Mouse (Mus musculus): ENCODE data around the gene Selenov.
"Not testable (repeated sequence)": the region's sequence is repeated elsewhere in the genome, so short reads cannot be mapped to it uniquely, and the experiment has no call there.

The Selenov gene

GRCm38 (mm10) chr7:28290165-28290564 is 821 bp downstream of the Selenov start:
- peak; percentile 61 for DNase-seq

DNA sequence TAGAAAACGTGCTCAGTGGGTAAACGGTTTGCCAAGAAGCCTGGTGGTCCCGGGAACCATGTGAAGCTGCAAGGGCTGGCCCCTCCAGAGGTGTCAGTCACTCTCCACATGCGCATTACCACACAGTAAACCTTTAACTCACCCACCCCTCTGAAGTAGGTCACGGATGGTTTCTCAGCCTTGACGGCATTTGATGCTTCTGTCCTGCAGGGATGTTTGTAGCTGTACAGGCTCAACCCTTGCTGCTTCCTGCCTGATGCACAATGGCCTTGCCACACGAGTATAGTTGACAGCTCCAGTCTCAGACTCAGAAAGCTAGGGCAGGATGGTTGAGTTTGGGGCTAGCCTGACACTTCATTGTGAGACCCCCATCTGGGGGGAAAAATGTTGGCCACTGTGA is 10.4 kb downstream of the Selenov start:
- DNase-seq = no peak

- DNase-seq = no peak
These were observed 12.7 kb downstream of the Selenov start for GRCm38 (mm10) chr7:28278279-28278652.

DNA sequence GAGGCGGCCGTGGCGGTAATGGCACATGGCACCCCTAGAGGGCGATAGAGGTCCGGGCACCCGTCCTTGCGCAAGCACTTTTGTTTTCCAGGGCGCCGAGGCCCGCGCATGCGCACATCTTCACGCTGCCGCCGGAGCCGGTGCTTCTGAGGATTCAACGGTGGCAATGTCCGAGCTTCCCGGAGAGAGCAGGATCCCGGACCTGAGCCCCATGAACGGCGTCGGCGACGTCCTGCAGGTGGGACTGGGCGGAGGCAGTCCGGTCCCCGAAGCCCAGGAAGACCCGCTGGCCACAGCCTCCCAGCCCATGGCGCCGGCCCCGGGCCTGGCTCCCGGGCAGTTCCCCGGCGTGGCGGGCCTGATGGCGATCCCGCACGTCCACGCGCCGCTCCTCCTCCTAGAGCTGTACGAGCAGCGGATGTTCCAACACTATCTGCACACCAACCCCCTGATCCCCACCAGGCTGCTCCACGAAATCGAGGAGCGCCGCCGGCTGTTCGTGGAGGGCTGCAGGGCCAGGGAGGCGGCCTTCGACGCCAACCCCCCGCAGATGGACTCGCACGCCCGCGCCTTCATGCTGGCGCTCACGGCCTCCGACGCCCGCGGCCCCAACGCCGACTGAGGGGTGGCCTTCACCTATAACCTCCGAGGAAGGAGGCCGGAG is 13.2 kb downstream of the Selenov start, which contains the start of gene Eid2b:
Gene Eid2b (plus strand): TSS at position 125 of the 664 bp plus-strand sequence.
- peak; percentile 93 for DNase-seq

DNA sequence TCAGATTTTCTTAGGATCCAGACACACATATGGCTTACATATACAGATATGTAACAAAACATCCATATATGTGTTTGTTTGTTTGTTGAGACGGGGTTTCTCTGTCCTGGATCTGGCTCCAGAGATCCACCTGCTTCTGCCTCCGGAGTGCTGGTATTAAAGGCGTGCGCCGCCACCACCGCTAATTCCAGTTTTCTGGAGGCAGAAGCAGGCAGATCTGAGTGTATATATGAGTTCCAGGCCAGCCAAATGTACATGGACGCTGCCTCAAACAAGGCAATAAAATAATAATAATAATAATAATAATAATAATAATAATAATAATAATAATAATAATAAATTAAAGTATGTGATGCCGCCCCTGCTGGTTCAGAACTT is 13.8 kb downstream of the Selenov start:
- no peak for DNase-seq

DNA sequence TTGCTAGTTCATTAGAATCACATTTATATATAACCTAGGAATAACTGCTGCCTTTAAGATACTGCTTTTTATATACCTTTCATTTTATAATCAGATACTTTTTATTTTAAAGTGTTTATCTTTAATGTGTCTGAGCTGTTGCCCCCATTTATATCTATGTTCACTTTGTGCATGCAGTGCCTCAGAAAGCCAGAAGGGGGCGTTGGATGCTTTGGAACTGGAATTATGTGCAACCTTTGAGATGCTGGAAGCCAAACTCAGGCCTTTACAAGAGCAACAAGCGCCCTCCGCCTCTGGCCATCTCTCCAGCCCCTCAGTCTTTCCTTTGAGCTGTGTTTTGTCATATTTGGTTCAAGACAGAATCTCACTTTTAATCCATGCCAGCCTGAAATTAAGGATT is 19.2 kb downstream of the Selenov start:
- DNase-seq = no peak

DNA sequence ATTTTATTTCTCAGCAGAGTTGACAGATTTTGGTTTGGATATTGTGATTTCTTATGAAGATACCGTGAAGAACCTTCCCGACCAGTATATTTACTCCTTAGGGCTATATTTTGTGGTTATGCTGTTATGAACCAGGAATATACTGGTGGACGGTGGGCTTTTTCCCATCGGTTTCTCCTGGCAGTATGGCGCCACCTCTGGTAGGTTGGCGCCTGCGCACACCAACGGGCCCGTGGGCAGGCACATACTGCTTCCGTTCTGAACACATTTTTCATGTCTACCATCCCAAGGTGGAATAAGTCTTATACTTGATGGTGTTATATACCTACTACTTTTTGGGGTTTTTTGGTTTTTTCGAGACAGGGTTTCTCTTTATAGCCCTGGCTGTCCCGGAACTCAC is 21.6 kb downstream of the Selenov start:
- DNase-seq = no peak

DNA sequence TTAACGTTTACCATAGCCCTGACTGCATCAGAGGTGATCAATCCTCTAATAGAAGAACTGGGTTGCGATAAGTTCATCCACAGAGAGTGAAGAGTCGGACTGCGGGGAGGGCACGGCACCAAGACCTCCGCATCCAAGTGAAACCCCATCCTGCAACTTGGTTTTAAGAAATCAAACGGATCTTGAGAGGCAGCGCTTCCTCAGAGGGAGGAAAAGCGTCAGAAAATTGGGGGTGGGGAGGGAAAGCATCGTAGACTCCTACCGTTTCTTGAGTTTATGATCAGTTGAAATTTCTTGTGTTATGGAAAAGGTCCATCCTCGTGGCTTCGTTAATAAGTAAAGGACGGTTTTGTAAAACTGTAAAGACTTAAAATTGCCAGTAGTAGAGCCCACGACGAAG is 22.4 kb downstream of the Selenov start:
- DNase-seq = no peak

DNA sequence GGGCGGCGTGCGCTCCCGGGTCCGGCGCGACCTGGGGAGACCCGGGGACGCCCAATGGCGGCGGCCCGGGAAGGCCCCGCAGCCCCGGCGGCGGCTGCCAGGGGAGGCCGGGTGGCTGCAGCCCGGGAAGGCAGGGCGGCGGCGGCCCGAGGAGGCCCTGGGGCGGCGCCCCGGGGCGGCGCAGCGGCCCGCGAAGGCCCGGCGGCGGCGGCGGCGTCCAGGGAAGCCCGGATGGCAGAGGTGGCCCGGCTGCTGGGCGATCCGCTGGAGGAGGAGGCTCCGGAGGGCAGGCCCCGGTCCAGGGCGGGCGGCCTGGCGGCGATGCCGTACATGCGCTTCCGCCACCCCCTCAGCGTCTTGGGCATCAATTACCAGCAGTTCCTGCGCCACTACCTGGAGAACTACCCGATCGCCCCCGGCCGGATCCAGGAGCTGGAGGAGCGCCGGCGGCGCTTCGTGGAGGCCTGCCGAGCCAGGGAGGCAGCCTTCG is 22.9 kb downstream of the Selenov start:
- DNase-seq = peak; percentile 76

DNA sequence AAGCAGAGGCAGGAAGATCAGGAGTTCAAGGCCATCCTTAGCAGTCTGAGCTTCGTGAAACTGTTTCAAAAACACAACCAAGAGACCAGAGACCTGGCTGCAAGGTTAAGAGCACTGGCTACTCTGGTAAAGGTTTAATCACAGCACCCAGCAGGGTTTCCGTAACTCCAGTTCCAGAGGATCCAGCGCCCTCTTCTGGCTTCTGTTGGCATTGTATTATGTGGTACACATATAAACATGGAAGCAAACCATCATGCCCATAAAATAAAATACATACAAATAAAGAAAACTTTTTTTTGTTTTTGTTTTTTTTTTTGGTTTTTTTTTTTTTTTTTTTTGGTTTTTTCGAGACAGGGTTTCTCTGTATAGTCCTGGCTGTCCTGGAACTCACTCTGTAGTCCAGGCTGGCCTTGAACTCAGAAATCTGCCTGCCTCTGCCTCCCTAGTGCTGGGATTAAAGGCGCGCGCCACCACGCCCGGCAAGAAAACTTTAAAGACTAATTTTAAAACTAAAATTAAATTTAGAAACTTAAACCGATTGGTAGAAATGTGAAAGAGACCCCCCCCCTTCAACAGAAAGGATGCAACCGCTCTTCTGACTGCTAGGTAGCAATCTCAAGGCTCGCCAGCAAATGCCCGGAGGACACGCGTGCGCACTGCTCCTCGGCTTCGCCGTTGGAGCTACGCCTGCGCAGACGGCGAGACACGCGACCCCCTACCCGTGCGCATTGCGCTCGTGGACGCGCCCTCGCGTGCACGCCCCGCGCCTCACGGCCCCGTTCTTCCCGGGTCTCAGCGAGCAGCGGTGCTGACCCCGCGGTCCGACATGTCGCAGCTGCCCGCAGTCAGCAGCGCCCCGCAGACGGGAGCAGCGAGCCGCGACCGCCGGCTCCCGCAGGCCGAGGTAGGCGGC is 23.6 kb downstream of the Selenov start, which contains the start of gene Eid2:
Gene Eid2 (plus strand): TSS at position 753 of the 913 bp plus-strand sequence.
- DNase-seq = peak; percentile 96

DNA sequence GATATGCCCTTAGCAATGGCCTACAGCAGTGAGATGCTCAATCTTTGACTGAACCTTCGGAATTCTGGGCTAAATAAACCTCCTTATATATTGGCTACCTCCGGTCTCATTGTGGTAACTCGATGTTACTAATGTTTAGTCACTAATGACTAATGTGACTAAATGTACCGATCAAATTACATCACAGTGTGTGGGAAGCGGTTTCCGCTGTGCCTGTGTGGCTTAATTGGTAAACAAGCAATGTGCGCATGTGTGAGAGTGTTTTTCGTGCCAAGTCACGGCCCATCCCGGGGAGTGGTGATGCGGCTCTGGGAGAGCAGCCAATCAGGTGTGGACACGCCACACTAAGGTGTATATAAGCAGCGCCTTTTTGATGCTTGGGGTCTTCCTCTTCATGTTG is 25.6 kb downstream of the Selenov start:
- DNase-seq = no peak

DNA sequence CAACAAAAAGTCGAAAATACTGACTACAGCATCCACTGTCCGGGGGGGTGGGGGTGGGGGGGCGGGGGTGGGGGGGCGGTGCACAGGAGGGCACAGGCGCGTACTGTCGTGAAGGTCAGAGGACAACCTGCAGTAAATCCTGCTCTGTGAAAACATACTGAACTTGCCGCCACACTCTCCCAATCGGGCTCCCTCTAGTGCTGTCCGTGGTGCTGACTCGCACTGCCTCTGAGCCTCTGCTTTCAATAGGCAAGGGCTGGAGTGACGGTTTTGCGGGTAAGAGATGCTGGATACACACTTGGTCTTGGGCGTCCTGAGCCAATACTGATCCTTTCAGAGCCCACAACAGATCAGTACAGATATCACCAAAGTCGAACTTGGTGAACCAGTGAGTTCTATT is 27.2 kb downstream of the Selenov start:
- peak; percentile 87 for DNase-seq

- DNase-seq = no peak
These were observed 28.1 kb downstream of the Selenov start for GRCm38 (mm10) chr7:28262861-28263260.

GRCm38 (mm10) chr7:28255476-28255875 is 35.5 kb downstream of the Selenov start:
- DNase-seq = no peak

GRCm38 (mm10) chr7:28254591-28254990 is 36.4 kb downstream of the Selenov start:
- no peak for DNase-seq

DNA sequence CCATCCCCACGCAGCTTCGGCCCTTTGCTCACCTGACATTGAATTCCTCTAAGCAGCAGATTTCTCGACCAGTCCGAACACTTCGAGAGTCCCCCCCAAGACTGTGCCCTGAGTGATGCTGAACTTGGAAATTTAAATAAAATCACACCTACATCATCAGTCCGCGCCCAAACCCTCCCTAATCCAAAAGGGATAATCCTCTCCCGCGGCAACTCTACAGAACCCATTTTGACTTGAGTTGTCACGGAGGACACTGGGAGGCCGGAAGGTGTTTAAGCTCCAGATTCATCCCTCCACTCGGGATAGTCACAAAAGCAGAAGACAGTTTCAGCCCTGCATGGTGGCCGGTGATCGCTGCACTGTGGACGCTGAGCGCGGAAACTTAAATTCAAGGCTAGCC is 39.0 kb downstream of the Selenov start:
- DNase-seq = no peak

DNA sequence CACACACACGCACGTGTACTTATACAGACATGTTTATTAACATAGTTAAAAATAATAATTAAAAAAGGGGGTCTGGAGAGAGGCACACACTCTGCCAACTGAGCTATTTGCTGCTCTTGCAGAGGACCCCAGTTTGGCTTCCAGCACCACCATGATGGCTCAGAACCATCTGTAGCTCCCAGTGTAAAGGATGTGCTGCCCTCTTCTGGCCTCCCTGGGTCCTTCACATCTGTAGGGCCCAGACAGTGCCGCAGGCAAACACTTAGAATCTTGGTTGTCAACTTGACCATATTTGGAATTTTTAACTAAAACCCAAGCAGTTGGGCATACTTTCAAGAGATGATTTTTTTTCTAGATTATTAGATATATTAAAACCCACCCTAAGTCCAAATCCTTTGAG is 42.0 kb downstream of the Selenov start:
- no peak for DNase-seq

DNA sequence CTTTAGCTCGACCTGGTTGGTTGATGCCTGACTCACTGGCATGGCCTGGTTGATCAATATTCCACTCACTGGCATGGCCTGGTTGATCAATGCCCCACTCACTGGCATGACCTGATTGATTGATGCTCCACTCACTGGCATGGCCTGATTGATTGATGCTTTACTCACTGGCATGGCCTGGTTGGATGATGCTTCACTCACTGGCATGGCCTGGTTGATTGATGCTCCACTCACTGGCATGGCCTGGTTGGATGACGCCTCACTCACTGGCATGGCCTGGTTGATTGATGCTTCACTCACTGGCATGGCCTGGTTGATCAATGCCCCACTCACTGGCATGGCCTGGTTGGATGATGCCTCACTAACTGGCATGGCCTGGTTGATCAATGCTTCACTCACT is 47.0 kb downstream of the Selenov start:
- DNase-seq = not testable (repeated sequence)

Data from embryo, embryonic 11 days (tissue).